Mouse (Mus musculus) stomach, postnatal 0 days (tissue): Measurements from ENCODE around the gene Ccdc174.

Experiments used
- CTCF ChIP-seq: IDR thresholded peaks from 2 replicates; pipeline ENCODE4 v1.5.1; 2016; ENCODE audit warnings: antibody characterized with exemption, low read depth, mild to moderate bottlenecking, moderate library complexity
- EP300 ChIP-seq: optimal IDR thresholded peaks from 2 replicates; pipeline ENCODE3; 2016; ENCODE audit warnings: antibody characterized with exemption

- TF ChIP-seq EP300 (no peak), CTCF (no peak)
Observed at GRCm38 (mm10) chr6:91858339-91858738, 19.5 kb upstream of the Ccdc174 start.
